Mouse (Mus musculus): Measurements from ENCODE around the gene Cox8c.

Gene Cox8c

DNA sequence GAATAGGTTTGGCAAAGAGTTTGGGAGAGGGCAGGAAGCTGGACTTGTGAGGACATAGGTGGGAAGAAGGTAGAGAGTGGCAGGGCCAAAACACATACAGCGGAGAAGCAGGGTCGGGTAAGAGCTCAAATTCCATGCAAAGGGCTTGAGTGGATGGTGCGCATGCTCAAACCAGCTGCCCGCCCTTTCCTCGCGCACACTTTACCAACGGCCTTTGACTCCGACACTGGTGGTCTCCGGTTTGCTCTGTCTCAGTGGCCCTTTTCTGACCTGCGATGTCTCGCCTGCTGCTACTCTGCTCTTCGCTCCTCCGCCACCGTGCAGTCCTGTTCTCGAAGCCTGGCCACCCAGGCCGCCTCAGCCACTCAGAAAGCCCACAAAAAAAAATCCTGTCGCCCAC lies at the start of gene Cox8c:
TSS of gene Cox8c (plus strand) at position 226 of the 400 bp plus-strand sequence.
- DNase-seq, result no peak

- DNase-seq, result no peak
These were observed 38.3 kb upstream of the Cox8c start for GRCm38 (mm10) chr12:102860806-102861205.

DNA sequence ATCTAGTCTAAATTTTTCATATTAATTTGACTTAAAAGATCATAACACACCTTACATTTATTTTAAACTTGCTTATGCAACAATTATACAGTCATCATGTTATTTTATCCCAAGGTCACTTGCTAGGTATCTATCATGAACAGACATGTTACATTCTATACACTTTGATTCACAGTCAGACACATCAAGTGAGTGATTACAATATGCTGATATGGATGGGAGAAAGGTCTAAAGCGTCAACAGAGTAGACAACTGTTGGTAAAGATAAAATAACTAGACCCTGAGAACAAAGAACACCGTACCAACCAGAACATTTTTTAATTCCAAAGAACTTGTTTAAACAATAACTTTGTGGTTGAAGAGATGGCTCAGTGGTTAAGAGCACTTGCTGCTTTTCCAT lies 29.3 kb upstream of the Cox8c start:
- DNase-seq, result no peak

DNA sequence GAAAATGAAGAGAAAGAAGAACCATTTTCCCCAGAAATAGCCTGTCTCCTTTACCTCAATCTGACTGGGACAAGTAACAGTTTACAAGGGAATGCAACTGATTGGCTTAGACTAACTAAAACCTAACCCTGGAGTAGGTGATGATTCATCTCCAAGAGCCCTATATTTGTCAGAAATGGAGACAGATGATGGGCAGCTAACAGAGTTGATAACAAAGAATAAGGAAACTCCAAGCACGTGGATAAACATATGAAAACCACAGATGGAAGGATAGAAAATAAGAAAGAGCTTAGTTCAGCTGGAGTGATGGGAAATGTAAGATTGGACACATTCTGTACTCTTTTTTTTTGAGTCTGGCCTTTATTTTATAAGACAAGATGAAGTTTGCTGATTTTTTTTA lies 28.6 kb upstream of the Cox8c start:
- DNase-seq, result no peak

DNA sequence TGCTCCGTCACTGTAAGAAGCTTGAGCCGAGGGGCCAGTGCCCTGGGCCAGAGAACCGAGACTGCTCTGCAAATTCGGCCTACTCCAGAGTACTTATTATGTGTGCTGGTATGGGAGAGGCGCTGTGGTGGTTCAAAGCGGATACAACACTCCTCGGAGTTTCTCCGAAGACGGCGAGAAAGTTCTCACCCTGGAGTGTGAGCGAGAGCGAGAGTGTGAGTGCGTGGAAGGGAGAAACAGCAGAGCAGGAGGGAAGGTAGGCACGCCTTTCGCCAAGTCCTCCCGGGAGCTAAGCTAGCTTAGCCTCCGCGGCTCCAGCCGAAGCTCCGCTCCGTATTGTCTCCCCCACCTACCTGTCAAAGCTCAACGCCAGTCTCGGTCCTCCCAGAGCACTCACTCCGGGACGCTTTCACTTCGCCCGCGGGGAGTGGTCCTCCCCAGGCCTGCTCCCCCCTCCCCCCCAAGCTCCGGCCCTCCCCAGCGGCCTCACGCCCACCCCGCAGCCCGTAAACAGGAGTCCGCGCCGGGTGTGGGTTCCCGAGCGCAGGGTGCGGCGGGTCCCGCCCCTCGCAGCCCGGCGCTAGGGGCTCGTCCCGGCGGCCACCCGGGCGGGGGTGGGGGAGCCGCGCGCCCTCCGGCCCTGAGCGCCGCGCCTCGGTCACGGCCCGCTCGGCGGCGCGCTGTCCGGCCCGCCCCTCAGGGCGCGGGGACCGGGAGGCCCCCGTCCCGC lies 21.6 kb upstream of the Cox8c start:
- peak; percentile 39 to 56 for DNase-seq

- peak; percentile 97 for DNase-seq
These were observed 20.9 kb upstream of the Cox8c start, which contains the start of gene Btbd7 for GRCm38 (mm10) chr12:102878031-102878823. Gene Btbd7, minus strand, starts transcription at chr12:102878471.

GRCm38 (mm10) chr12:102878901-102879300 lies 20.2 kb upstream of the Cox8c start:
- DNase-seq, result no peak

- DNase-seq, result no peak
These were observed 13.4 kb upstream of the Cox8c start for GRCm38 (mm10) chr12:102885735-102886134.

DNA sequence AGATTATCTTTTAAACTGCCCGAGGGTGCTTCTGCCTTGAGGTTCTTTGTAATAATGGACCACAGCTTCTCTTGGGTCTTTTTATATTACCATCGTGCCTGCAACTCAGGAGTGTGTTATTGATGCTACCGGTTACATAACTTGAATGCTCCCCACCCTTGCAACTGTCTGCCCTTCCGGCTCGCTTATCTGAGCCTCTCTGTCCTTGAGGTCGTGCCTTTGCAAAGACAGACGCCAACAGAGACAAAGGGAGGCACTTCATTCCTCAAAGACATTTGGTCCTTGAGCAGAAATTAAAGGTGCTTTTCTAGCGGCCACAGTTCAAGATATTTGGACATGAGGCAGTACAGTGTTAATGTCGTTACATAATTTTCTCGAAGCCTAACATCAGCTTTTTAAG lies 11.8 kb upstream of the Cox8c start:
- no peak for DNase-seq

DNA sequence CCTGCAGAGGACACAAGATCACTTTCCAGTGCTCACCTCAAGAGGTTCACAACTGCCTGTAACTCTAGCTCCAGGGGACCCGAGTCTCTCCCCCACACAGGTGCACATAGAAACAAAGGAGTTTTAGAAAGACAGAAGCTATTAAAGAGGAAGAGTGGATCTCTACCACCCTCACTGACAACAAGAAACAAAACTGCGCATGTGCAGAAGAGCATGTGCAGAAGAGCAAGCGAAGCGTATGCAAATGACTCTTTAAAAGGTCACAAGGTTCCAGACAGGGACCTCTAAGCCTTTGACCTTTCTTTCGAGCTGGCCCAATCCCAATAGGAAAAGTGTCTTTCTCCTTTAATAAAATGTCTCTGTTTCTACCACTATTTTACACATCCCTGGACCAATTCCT lies 10.5 kb upstream of the Cox8c start:
- no peak for DNase-seq

DNA sequence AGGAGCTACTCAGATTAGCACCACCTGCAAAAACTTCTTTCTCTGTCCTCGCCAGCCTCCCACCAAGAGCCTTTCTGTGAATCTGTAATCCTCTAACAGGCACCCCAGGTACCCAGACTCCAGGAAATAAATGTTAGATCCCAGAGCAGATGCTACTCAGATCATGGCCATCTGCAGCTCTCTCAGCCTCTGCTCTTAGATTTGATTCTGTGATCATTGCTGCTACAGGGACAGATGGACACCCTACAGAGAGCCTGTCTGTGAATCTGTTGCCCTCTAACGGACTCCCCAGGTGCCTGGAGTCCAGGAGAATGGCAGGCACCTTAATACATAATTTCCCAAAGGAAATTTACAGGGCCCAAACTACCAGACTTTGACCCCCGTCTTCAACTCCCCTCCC lies 9.1 kb downstream of the Cox8c start:
- DNase-seq, result no peak

GRCm38 (mm10) chr12:102916073-102916472 lies 17.0 kb downstream of the Cox8c start:
- no peak for DNase-seq

- DNase-seq, result no peak
These were observed 30.6 kb downstream of the Cox8c start for GRCm38 (mm10) chr12:102929764-102930163.

GRCm38 (mm10) chr12:102930335-102930734 lies 31.2 kb downstream of the Cox8c start:
- DNase-seq, result no peak

GRCm38 (mm10) chr12:102930789-102931188 lies 31.7 kb downstream of the Cox8c start:
- DNase-seq, result no peak

DNA sequence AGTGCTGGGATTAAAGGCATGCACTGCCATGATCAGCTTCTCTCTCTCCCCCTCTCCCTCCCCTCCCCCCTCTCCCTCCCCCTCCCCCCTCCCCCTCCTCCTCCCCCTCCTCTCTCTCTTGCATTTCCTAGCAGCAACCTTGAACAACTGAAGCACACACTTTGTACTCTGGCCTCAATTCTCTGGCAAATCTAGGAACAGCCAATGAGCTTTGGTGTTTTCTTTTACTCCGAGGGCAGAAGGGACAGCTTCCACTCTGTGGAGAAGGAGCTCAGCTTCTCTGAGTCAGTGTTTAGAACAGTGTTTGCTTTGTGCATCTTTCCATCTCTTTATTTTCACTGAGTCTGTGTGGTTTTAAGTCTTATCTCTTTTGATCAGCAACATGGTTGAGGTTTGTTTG lies 36.8 kb downstream of the Cox8c start:
- DNase-seq, result no peak

GRCm38 (mm10) chr12:102945571-102945970 lies 46.5 kb downstream of the Cox8c start:
- no peak for DNase-seq

GRCm38 (mm10) chr12:102947826-102948225 lies 48.7 kb downstream of the Cox8c start:
- no peak for DNase-seq

DNA sequence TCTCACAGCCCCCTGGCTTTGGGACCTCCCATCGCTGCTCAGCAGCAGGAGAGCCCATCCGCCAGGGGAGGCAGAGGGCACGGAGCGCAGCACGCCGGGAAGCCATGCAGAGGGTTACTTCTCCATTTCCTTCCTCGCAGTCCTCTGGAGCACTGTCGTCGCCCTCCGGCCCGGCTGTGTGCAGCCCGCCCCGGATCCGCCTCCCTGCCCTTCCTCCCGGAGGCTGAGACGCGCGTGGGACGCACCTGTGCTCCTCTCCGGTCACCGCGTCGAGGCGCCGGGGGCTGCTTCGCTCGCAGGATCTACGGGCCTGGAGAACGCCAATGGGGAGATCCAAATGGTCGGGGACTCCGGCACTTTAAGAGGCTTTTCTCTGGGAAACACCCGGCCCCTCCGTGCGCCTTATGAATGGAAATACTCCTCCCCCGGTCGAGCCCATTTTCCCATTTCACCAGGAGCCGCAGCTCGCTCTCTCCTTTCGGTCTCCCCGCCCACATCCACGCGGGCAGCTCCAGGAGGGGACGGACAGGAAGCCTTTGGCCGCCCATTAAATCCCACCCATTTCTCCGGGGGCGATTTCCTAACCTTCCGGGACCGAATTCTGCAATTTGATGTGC lies 49.8 kb downstream of the Cox8c start, which contains the start of gene Unc79:
TSS of gene Unc79 (plus strand) at position 82 of the 617 bp plus-strand sequence.
- DNase-seq, result peak; percentile 0 to 3

- peak in 1 of 2 experiments; percentile 4 for DNase-seq
These were observed 50.5 kb downstream of the Cox8c start for GRCm38 (mm10) chr12:102949395-102950208.

Data from lung, adult 18-20 months (tissue).